Mouse (Mus musculus): ENCODE measurements around the gene Chtop.
A peak's percentile ranks its signal among the peaks of the same experiment; 100 is the strongest.

Chtop gene

DNA sequence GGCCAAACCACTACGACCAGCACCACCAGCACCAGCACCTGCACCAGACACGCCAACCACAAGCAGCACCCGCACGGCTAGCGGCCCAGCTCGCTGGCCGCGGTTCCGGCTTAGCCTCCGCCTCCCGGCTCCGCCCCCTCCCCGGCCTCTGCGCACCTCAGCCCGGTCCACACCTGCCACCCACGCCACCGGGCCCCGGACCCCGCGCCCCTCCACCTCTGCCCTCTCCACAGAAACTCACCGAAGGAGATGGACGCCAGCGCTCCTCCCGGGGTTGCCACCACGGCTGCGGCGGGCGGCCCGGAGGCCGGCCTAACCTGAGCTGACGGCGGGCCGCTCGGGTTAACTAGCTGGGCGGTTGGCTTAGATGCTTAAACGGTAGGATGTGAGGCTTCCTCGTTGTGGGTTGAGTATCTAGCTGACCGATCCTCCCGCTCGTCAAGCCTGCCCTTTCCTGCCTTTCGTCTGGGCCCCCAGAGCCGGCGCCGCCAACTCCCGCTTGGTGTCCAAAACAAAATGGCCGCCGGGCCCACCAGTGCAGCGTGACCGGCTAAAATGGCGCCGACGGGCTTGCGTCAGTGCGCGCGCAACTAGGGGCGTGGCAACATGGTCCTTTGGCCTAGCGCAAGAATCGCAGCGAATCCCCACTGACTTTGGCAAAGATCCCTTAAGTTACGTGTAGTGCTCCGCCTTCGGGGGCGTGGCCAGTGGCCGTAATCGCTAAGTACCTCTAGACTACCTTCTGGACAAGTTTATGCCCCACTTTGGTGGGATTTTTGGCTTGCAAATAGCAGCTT lies at the start of gene Chtop:
Gene Chtop (minus strand): TSS at position 549 of the 797 bp plus-strand sequence.
- DNase-seq: peak; percentile 100

DNA sequence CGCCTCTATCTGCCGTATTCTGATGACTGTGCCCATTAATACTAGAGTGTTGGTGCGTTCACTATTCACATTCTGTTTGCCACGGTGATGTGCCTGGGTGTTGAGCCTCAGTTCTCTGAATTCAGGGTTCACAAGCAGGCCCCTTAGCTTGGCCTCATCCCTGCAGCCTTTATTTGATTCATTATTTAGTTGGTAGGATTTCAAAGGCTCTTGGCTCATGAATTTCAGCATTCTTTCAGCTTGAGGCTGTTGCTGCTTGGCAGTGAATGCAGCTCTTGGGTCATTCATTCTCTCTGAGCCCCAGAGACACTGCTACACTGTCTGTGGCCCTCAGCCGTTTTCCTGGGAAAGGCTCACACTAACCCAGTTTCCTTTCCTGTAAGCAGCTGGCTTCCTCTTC lies 46.7 kb upstream of the Chtop start:
- DNase-seq: peak; percentile 92

DNA sequence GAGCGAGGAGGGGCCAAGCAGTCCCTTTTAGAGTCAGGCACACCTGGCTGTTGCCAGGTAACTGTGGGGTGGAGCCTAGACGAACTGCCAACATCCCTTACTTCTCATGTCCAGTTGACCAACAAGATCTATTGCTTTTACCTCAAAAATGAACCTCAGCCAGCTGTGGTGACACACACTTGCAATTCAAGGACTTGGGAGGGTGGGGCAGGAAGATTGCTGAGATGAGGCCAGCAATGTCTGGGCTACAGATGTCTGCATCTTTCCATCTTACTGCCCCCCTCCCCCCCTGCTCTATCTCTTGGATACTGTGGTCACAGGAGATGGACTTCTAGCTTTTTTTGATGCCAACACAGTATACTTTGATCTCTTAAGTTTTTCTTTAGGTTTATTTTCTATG lies 42.9 kb upstream of the Chtop start:
- DNase-seq: peak; percentile 60

DNA sequence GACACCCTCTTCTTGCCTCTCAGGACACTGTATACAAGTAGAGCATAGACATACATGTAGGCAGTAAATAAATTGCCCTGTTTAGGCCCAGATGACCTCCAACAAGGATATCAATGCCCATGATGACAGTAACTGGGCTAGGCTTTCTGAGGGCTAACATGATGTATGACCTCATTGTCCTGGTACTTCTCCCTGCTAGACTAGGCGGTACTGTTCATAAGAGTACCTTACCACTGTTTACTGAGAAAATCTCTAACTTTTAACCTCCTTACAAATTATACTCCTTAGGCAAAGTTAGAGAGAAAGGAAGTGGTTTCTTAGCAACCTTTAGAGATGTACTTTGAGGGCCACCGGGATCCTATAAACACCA lies 41.1 kb upstream of the Chtop start:
- peak; percentile 8 for DNase-seq

DNA sequence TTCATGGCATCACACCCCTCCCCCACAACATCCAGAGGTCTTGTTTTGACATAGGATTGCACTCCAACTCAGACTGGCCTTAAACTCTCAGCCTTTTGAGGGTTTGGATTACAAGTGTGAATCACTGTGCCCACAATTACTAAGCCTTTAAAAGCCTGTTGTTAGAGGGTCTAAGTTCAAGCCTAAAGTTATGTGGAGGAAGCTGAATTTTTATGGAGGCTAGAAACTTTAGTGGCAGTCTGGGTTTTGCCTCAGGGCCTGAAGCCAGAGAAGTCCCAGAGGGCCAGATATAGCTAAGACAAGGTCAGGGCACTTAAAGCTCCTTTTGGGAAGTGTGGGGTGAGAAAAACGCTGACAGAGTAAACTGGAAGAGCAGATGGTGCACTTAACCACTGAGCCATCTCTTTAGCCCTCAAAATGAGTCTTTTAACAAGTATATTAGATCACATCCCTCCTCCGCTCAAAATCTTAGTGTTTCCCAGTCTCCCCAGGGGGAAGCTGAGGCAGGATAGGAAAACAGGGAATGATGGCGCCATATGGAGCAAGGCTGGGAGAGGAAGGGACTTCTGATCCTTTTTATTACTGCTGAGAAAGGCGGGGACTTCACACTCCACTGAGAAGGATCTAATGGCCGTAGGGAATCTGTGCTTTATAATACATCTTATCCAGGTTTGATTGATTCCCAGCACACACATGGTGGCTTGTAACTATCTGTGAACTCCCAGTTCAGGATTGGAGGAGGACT lies 40.5 kb upstream of the Chtop start:
- peak; percentile 88 for DNase-seq

DNA sequence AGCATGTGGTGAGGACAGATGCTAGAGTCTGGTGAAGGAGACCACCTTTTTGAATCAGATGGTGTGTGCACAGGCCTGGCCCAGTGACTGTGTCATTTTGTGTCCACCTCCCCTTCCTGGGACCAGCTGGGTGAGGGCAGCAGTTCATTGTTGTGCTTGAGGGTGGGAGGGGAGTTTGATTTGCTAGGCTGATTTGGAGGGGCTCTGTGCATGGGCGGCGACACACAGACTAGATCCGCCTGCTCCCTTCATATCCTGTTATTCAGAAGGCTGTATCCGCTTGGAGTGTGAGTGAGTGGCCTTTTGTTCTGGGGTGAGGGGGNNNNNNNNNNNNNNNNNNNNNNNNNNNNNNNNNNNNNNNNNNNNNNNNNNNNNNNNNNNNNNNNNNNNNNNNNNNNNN lies 31.6 kb upstream of the Chtop start:
- DNase-seq: peak; percentile 98

DNA sequence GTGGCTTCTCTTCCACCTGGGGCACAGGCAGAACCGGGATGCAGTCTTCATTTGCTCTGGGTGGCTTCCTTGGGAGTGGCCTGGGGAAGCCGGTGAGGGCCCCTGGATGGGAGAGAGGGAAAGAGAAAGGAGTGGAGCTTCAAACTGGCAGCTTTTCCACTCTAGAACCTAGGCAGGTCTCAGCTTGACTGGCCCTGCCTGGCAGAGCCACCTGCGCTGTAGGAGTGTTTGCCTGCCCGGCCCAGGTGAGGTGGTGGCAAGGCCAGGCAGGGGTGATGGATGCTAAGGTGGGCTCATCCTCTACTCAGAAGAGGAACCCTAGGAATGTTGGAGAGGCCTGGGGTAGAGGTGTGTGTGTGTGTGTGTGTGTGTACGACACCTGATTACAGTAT lies 28.6 kb upstream of the Chtop start:
- no peak for DNase-seq

DNA sequence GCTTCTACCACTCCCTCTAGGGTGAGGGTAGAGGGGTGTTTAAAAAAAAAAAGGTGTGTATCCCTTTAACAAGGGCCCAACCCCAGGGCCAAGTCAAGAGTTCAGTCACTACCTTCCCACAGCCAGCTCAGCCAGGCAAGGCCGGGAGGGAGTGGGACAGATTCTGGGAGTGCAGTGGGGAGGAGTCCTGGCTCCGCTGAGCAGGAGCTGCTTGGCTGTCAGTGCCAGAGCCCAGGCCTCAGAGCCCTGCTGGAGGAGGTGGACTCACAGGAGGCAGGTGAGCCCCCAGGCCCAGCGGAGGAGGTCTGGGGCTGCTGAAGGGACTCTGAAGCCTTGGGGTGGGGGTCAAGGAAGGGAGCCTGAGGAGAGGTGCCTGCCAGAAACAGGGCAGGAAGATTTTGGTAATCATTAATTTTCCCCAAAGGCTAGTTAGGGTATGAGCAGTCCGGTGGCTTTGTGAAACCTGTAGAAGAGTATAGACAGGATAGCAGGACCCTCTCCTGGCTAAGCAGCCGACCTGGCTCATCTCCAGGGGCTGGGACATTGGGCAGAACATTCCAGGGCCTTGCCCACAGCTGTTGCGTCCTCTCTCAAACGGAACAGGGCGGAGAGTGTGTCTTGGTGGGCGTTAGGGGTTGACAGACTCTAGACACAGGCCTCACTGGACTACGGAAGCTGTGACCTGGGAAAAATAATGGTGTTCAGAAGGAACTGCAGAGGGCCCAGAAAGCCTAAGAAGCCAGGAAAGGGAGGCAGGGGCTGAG lies 28.0 kb upstream of the Chtop start, which contains the start of gene S100a16:
Gene S100a16 (plus strand): TSS at position 114 of the 764 bp plus-strand sequence.
- DNase-seq: peak; percentile 99

DNA sequence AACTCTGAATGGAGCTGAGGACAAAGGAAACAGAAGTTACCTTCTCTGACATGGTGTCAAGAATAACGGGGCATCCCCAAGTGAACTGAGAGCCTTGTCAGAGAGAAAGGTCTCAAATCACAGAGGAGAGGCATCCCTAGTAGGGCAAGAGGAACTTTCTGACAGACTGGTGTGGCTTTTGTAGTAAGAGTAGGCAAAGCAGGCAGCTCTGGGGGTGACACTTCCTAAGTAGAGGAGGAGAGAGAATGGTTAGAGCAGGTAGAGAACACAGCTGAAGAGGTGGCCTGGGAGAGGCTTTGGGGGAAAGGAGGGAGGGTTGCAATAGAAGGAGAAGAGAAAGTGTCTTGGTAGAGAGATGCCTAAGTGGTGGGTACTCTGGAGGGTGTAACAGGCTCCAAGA lies 26.1 kb upstream of the Chtop start:
- peak; percentile 71 for DNase-seq

DNA sequence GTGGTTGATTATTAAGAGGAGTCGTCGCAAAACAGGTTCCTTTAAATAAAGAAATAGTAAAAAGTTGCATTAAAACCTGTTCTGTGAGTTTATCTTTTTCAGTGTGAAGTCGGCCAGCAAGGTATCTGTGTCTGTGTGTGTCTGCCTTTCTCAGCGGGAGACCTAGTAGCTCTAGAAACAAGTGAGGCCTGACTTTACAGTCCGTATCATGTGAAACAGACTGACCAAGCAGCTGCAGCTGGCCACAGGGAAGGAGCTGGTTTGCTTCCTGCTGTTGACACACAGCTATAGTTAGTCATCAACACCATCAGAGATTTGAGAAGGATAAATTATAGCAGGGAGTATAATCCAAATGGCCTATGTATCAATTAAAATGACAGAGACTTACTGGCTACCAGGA lies 22.4 kb upstream of the Chtop start:
- peak; percentile 52 for DNase-seq

DNA sequence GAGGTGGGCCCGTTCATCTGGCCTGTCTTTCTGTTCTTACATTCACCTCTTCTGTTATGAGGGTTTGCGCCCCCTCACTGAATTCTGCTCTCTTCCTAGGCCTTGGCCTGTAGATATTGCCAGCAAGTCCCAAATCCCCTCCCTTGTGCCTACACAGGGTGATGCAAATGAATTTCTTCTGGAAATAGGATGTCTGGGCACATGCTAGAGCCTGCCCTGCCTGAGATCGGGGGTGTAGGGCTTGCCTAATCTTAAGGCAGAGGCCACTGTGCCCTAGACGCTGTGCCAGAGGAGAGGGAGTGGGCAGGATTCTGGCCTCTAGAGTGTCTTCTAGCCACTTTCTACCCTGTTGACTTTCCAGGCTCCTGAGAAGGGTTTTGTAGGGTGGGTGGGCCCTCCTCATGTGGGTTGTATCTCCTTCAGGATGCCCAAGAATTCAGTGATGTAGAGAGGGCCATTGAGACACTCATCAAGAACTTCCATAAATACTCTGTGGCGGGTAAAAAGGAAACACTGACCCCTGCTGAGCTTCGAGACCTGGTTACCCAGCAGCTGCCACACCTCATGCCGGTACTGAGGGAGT lies 18.1 kb upstream of the Chtop start:
- peak; percentile 88 for DNase-seq

DNA sequence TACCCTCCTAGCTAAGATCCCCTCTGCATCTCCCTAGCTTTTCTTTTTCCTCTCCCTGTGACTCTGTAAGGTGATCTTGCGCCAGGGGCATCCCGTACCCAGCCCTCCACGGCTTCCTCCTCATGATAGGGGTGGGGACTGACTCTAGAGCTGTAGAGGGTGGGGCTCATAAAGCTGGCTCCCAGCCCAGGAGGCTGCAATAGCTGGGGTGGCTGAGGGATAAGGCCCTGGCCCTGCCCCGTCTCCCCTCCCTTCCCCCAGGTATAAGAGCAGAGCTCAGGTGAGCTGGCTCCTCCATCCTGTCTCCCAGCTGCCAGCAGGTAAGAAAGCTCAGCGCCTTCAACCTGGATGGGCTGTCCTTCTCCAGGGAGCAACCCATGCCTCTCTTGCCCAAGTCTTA lies 17.3 kb upstream of the Chtop start, which contains the start of gene S100a14:
Gene S100a14 (plus strand): TSS at position 277 of the 400 bp plus-strand sequence.
- DNase-seq: peak; percentile 97

DNA sequence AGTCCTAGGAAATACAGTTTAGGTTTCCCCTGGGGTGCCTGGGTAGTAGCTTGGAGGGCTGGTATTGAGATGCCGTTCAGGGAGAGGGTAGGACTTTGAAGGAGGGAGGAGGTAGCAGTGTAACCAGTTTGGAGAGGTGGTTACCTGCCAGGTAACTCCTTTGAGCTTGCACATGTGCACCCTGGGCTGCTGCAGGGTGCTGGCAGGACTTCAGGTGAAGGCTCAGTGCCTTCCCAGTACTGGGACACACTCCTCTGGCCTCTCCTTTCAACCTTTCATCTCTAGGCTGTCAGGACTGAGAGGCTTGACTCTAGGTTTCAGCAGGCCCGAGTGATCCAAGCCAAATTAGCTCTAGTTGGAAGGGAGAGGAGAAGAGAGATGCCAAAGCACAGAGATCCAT lies 16.8 kb upstream of the Chtop start:
- peak; percentile 88 for DNase-seq

DNA sequence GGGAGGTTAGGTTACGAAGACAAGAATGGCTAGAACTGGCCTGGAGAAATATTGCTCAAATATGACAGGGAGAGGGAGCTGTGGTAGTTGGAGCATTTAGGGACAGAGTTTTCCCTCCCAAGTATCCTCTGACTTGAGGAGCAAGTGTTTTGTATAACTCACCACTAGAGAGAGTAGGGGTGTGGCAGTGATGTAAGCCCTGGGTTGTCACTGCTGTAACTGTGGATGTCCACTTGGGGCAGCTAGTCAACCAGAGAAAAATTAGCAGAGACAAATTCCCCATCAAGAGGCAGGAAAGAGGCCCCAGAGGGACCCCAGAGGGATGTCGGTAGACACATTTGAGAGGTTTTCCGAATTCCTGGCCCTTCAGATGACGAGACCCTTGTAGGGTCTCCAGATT lies 16.1 kb upstream of the Chtop start:
- DNase-seq: peak; percentile 95

DNA sequence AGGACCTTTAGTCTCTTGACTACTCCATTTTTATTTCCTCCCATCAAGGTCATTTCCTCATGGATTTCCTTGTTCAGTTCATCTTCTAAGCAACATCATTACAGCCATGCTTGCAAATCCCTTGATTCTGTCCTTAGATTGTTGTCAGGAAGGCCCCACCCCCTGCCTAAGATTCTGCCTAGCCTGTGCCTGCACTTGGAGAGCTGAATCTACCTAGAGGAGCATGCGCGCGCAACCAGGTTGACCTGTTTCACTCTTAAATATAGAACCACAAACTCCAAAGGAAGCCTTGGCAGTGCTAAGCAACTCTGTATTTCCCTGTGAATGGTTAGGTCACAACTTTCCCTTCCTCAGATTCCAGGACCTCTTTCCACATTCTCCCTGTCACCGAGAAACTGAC lies 8.4 kb upstream of the Chtop start:
- DNase-seq: no peak

DNA sequence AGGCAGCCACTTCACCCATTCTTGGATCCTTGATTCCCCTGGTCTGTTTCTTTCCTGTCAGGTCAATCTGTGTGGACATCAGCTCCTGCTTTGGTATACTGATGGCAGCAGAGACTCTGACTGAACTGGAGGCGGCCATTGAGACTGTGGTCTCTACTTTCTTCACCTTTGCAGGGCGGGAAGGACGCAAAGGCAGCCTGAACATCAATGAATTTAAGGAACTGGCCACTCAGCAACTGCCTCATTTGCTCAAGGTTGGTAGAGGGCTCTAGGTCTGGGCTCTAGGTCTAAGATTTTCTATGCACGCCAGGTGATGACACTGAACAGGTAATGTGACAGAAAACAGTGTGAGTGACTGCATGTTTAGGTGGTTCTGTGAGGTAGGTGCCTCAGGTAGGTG lies 6.5 kb upstream of the Chtop start:
- no peak for DNase-seq

DNA sequence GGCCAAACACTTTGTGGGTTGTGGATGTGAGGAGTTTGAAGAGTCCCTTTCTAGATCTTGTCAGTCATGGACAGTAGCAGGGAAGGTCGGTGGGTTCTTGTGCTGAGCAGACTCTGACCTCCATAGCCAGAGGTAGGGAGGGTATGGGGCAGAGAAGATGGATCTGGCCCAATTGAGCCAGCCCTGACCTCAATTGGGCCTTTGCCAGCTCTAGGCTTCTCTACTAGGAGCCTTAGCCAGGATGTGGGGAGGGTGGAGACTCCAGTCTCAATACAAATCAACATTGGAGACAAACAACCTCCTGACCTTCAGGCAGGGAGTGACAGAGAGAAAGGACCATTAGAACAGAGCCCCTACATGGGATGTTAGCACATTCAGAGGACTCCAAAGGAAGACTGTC lies 5.9 kb upstream of the Chtop start:
- peak; percentile 98 for DNase-seq

DNA sequence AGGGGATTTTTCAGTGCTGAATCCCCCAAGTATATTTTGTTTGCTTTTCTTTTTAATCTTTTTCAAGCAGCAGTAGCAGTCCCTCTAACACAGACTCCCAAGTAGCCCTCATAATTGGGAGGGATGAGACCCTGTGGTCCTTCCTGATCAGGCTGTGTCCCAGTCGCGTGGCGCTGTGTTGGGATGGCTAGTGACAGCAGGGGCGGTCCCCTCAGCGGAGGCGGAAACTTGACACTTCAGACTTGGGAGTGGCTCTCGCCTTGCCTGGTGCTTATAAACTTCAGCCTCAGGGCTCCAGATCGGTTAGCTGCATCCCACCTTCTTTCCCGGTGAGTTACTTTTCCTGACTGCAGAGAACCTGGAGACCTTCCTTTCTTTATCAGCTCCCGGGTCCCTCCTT lies 5.4 kb upstream of the Chtop start:
- peak; percentile 99 for DNase-seq

DNA sequence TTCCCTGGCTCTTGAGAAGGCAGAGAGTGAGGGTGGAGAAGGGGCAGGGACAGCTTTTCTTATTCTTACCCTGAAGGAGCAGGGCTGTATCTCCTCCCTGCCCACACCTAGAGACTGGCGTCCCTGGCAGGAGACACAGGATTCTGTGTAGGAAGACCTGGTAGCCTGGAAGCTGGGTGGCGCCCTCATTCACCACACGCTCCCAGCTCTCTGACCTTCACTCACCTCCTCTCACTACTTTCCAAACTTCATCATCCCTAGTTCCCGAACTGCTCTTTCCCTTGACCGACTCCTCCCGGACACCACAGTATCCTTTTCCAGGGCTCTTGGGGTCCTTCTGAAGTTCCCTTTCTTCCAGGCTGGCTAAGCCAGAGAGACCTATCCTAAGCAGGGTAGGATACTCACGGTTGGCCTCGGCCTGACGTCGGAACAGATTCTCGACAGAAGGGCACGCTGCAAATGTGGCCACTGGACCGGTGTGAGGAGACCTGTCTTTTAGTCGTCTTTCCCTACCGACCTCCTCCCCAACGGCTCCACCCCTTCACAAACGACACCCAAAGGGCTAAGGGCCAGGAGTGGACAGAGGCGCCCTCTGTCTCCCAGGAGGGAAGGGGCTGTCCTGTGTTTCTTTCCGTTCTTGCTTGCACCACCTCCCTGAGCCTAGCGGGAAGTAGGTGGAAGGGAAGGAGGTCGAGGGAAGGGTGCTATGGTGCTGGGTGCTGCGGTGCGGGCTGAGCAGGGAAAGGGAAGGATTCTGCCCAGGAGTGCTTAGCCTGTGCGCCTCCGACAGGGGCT lies 4.7 kb upstream of the Chtop start, which contains the start of the genes S100a1 and S100a13:
Gene S100a1 (minus strand): TSS at position 597 of the 795 bp plus-strand sequence.
Gene S100a13 (plus strand): TSS at position 640 of the 795 bp plus-strand sequence.
- peak; percentile 99 for DNase-seq

DNA sequence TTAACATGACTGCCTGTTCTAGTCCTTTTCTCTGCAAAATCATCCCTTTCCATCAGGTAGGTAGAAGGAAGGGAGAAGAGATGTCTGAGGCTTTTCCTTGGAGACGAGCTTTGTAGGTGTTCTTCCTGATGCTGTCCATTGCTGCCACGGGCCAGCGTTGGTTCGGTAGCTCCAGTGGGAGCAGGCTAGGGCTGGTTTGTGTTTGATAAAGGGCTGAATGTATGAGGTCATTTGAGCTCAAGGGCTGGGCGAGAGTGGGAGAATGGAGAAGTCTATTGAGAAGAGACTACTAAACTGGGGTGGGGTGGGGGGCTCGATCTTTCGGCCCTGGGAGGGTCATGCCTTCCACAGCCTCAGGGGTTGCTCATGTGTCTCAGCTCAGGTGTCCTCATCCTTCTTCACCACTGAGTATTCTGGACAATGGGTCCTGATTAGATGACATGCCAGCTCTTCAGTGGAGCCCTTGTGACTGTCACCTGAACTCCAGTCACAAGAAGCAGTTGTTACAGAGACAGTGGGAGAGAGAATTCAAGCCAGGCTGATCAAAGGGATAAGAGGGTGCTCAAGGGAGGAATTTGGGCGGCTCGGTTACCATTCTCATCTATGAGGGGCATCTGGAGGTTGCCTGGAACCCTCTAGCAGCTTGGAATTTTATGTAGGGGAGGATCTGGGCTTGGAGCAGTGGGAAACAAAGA lies 3.8 kb upstream of the Chtop start:
- DNase-seq: peak; percentile 92

DNA sequence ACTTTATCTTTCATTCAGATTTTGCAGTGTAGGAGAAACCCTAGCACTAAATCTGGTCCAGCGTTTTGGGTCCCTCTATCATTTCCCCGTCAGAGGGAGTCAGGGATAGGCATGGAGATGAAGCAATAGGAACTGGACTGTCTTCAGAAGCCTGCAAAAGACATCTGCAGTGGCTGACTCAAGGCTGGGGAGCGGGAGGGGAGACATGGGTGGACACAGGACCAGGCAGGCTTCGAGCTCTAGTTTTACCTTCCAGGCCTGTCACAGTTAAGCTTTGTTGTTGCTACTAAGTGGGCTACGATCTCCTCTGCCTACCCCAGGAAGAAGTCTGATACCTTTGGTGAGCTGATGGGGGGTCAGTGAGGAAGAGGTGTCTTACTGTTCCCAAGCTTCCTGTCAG lies 3.0 kb upstream of the Chtop start:
- DNase-seq: peak; percentile 93

Measured in heart, adult 11 months (tissue).